In the genomic region with DNA sequence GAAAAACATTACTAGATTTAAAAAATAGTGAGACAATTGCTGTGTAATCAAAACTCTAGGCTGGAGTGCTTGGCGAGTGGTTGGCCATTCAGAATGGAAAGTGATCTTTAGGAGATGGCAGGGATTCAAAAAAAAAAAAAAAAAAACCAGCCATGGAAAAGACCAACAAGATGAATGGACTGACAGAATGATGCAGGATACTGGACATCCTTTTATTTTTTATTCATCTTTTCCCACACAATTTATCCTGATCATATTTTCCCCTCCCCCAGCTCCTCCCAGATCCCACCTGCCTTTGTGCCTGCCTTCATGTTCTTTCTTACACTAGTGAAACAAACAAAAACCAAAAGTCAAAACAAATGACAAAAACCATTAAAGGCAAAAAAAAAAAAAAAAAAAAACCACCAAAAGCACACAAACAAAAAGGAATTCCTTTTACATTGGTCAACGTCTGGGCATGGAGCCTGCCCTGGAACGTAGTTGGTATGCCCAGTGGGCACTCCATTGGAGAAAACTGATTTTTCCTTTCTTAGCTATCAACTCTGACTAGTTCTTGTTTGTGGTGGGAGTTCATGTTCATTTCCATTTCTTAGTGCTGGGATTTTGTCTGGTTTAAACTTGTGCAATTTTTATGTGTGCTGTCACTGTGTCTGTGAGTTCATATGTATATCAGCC, we compare ENCODE assay signal across 16 mouse cellular contexts. TPM values are rescaled to one million over a fixed set of nuclear protein-coding genes. Genes with fewer than 3 reads are reported as not detected.
DNase-seq lines count a peak whose midpoint lies in the region.
"Had no signal": no experiment of that assay in that cellular context is flagged by ENCODE, and none has a peak within 500 bp of the region (broad histone marks: within the 10 kb centered on the region; RNA-seq: fewer than 3 reads in every experiment).

No protein-coding gene starts in this region.

- DNase-seq in adrenal gland, postnatal 25 days, result peak; percentile 31
- DNase-seq in adrenal gland, postnatal 4 days (ENCODE audit: low spot score in 2 of 2), result no peak
- peak; percentile 10 for DNase-seq in lung, postnatal 36 days
- no peak for DNase-seq in lung, adult 18-20 months
- DNase-seq in adipocyte (ENCODE audit: low spot score) (peak; percentile 69), MN1 (ENCODE audit: low spot score) (no peak)
- no peak for DNase-seq in frontal cortex, postnatal 36 days (ENCODE audit: low spot score in 2 of 2)
- DNase-seq: cerebellum, adult 2 months; cerebellum, postnatal 25 days; heart, postnatal 10 days; kidney, postnatal 25 days had no signal

RNA-seq across cellular contexts. Expression of gene Kcnv2, which starts 47.2 kb away (rescaled TPM):
- total RNA-seq in adrenal gland, postnatal 25 days (2021), result not detected in 2 replicates
- total RNA-seq in adrenal gland, postnatal 4 days (2021), result under 1 TPM; 0.08 to 0.14 TPM
- total RNA-seq: granulocyte monocyte progenitor cell, adult 5-6 weeks; layer of hippocampus, adult 2 months; layer of hippocampus, postnatal 25 days; liver, adult 2 months; megakaryocyte, adult 5-6 weeks had no signal

Comparison
In these comparisons a context has a peak if more than half of its experiments do, and no peak if none do; other contexts are left out.
1. DNase-seq: peak in adrenal gland, postnatal 25 days (single experiment), lung, postnatal 36 days (single experiment) and adipocyte (single experiment); none in adrenal gland, postnatal 4 days (0 of 2), lung, adult 18-20 months (0 of 2), frontal cortex, postnatal 36 days (0 of 2) and MN1 (single experiment).